Mouse (Mus musculus) myocyte (in vitro differentiated cells): ENCODE data around the gene Urm1.

Experiments used
- MAX ChIP-seq: IDR thresholded peaks from one replicate; pipeline ENCODE4 v1.6.1; 2011; ENCODE audit warnings: low read depth, mild to moderate bottlenecking, control low read depth
- POLR2A ChIP-seq: IDR thresholded peaks from one replicate; pipeline ENCODE4 v1.6.1; 2011; ENCODE audit warnings: low read depth, mild to moderate bottlenecking, control low read depth, moderate library complexity; ENCODE audit not compliant: insufficient read length
- SRF ChIP-seq: IDR thresholded peaks from one replicate; pipeline ENCODE4 v1.6.1; 2011; ENCODE audit warnings: low read depth; ENCODE audit not compliant: control insufficient read depth, insufficient read length
- TCF12 ChIP-seq: IDR thresholded peaks from one replicate; pipeline ENCODE4 v1.6.1; 2011; ENCODE audit warnings: mild to moderate bottlenecking, control low read depth; ENCODE audit not compliant: poor library complexity, insufficient read depth, severe bottlenecking

DNA sequence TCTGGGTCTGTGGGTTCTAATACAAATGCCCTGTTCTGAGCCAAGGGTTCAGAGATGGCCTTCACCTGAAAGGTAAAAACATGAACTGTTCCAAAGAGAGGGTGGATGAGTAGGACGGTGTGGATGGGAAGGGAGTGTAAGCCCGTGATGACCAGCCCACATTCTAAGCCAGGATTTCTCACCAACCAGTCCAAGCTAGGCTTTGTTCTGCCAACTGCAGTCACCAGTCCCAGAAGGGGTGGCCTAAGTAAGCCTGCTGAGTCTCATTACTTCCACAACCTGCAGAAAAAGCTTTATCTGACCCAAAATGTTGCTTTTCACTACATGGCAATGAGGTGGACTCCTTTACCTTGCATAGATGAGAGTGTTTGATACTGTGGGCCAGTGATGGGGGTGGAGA lies 24.2 kb downstream of the Urm1 start:
- no peak for TF ChIP-seq SRF
- no peak for TF ChIP-seq POLR2A
- TF ChIP-seq MAX, result no peak
- TF ChIP-seq TCF12, result no peak
